Mouse (Mus musculus) heart, embryonic 16.5 days (tissue): ENCODE data around the gene Fbxl8. TPM values are rescaled to one million over a fixed set of nuclear protein-coding genes. Genes with fewer than 3 reads are reported as not detected.

ENCODE experiments used
- ATAC-seq: fragments of 200-750 bp; cut with Nextera tagmentation; replicated peaks from 2 replicates; pipeline ENCODE4 v1.8.0; 2017; ENCODE audit warnings: moderate number of reproducible peaks; ENCODE audit not compliant: insufficient read depth, low FRiP score; ENCODE audit errors: extremely low read depth
- H3K27ac ChIP-seq: fragments of 300-500 bp; sonication (generic); 2 replicates; pipeline ENCODE4 v1.5.1; 2014; ENCODE audit warnings: mild to moderate bottlenecking, low read length, control low read depth, moderate library complexity
- H3K27me3 ChIP-seq: fragments of 300-500 bp; sonication (generic); 2 replicates; pipeline ENCODE4 v1.6.1; 2014; ENCODE audit warnings: low read length, mixed read lengths; ENCODE audit not compliant: control insufficient read depth, insufficient read depth
- H3K36me3 ChIP-seq: fragments of 300-500 bp; sonication (generic); 2 replicates; pipeline ENCODE4 v1.6.1; 2014; ENCODE audit not compliant: control insufficient read depth, insufficient read depth
- H3K4me1 ChIP-seq: fragments of 300-500 bp; sonication (generic); 2 replicates; pipeline ENCODE4 v1.6.1; 2014; ENCODE audit warnings: low read length, mixed read lengths; ENCODE audit not compliant: control insufficient read depth, insufficient read depth
- H3K4me2 ChIP-seq: fragments of 300-500 bp; sonication (generic); 2 replicates; pipeline ENCODE4 v1.6.1; 2014; ENCODE audit warnings: low read depth, mild to moderate bottlenecking, control low read depth, low read length
- H3K4me3 ChIP-seq: fragments of 300-500 bp; sonication (generic); 2 replicates; pipeline ENCODE4 v1.5.1; 2014; ENCODE audit warnings: mild to moderate bottlenecking, control low read depth, low read length
- H3K9ac ChIP-seq: fragments of 300-500 bp; sonication (generic); 2 replicates; pipeline ENCODE4 v1.6.1; 2014; ENCODE audit warnings: low read length, control low read depth
- H3K9me3 ChIP-seq: fragments of 300-500 bp; sonication (generic); replicated peaks from 2 replicates; pipeline ENCODE4 v1.6.1; 2016; ENCODE audit warnings: low read length; ENCODE audit not compliant: control insufficient read depth
- WGBS: fragments of 180-500 bp; shearing (Covaris S2); extraction: QIAGEN DNeasy Blood & Tissue Kit; methylation state at CpG from one replicate; pipeline ENCODE4 v1.1.7; 2014; 5-methylcytosine and 5-hydroxymethylcytosine counted together
- polyA plus RNA-seq: library from polyadenylated mRNA; unstranded; fragments of >200 nt; fragmentation: Nextera tagmentation; extraction: Ambion mirVana; gene quantifications from 2 replicates; pipeline ENCODE4 v1.2.1, GENCODE M21; 2015

Fbxl8 gene
- polyA plus RNA-seq, 1 experiment from 2014 or later: 5.0 TPM

- Histone ChIP-seq H3K4me3 (peak within 1 kb of the TSS; percentile 51), H3K36me3 (peaks cover 32% of the 10 kb centered on the region), H3K9me3 (no peaks in the 10 kb centered on the region), H3K27me3 (no peaks in the 10 kb centered on the region), H3K4me2 (peak within 1 kb of the TSS; percentile 79), H3K4me1 (peaks cover 32% of the 10 kb centered on the region), H3K9ac (peak within 1 kb of the TSS; percentile 74), H3K27ac (peak within 1 kb of the TSS; percentile 77)
- peak; percentile 49 for ATAC-seq
- 9% methylated on average over 27 of the region's 30 CpGs for WGBS
Observed at GRCm38 (mm10) chr8:105305211-105306145, 41.0 kb downstream of the Fbxl8 start, which contains the start of gene Elmo3. Elmo3 (plus strand) TSS chr8:105305601.

DNA sequence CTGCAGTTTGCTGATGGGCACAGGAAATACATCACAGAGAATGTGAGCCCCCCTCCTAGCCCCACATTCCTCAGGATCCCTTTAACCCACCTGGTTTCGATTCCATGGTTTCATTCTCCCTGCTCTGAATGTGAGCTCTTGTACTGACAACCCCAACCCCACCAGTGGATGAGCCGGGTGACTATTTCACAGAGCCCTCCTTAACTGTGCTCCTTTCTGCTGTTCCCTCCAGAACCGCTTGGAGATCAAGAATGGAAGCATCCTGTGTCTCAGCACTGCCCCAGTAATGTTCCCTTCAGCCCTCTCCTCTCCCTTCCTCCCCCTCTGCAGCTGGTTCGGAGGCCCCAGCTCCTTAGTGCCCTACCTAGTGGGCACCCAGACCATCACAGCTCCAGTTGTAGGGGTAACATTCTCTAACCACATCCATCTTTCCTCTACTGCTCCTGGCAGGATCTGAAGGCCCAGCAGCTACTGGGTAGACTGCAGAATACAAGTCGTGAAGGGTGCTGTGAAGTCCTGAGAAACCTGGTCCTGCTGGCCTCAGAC lies 41.8 kb downstream of the Fbxl8 start:
- WGBS: 37% methylated on average over 5 of the region's 5 CpGs
- peak overlapping the region; percentile 74 for H3K9ac ChIP-seq
- peaks cover 24% of the 10 kb centered on the region for H3K36me3 ChIP-seq

GRCm38 (mm10) chr8:105307670-105308069 lies 43.2 kb downstream of the Fbxl8 start:
- no peaks in the 10 kb centered on the region for H3K27me3 ChIP-seq
- no peak overlapping the region for H3K4me3 ChIP-seq
- H3K4me1 ChIP-seq: peaks cover 32% of the 10 kb centered on the region
- no peak overlapping the region for H3K9ac ChIP-seq
- no peak overlapping the region for H3K27ac ChIP-seq
- WGBS: 97% methylated on average over 13 of the region's 13 CpGs
- peaks cover 17% of the 10 kb centered on the region for H3K36me3 ChIP-seq
- no peak for ATAC-seq
- H3K4me2 ChIP-seq: no peak overlapping the region
- no peaks in the 10 kb centered on the region for H3K9me3 ChIP-seq

More for the DNA sequence above, 41.8 kb downstream of the Fbxl8 start:
- H3K4me1 ChIP-seq: peaks cover 32% of the 10 kb centered on the region
- H3K27me3 ChIP-seq: no peaks in the 10 kb centered on the region
- H3K4me3 ChIP-seq: peak overlapping the region; percentile 51
- no peak; the same call in 1 of the 2 replicates for ATAC-seq
- peak overlapping the region; percentile 79 for H3K4me2 ChIP-seq
- H3K9me3 ChIP-seq: no peaks in the 10 kb centered on the region
- H3K27ac ChIP-seq: peak overlapping the region; percentile 27; the same call in 1 of the 2 replicates

- no peak overlapping the region for H3K27ac ChIP-seq
- no peaks in the 10 kb centered on the region for H3K27me3 ChIP-seq
- no peak for ATAC-seq
- no peak overlapping the region for H3K4me2 ChIP-seq
- peaks cover 13% of the 10 kb centered on the region for H3K36me3 ChIP-seq
- WGBS: 94% methylated on average over 10 of the region's 10 CpGs
- no peak overlapping the region for H3K9ac ChIP-seq
- no peaks in the 10 kb centered on the region for H3K9me3 ChIP-seq
- no peak overlapping the region for H3K4me3 ChIP-seq
- peaks cover 37% of the 10 kb centered on the region for H3K4me1 ChIP-seq
Observed at GRCm38 (mm10) chr8:105308428-105308827, 44.0 kb downstream of the Fbxl8 start.

- peaks cover 38% of the 10 kb centered on the region for H3K4me1 ChIP-seq
- no peak for ATAC-seq
- H3K9me3 ChIP-seq: no peaks in the 10 kb centered on the region
- H3K27ac ChIP-seq: no peak overlapping the region
- no peak overlapping the region for H3K4me2 ChIP-seq
- 79% methylated on average over 15 of the region's 15 CpGs for WGBS
- no peaks in the 10 kb centered on the region for H3K27me3 ChIP-seq
- H3K36me3 ChIP-seq: peaks cover 10% of the 10 kb centered on the region
- H3K4me3 ChIP-seq: no peak overlapping the region
- H3K9ac ChIP-seq: no peak overlapping the region
Observed at GRCm38 (mm10) chr8:105309142-105309847, 44.8 kb downstream of the Fbxl8 start.

DNA sequence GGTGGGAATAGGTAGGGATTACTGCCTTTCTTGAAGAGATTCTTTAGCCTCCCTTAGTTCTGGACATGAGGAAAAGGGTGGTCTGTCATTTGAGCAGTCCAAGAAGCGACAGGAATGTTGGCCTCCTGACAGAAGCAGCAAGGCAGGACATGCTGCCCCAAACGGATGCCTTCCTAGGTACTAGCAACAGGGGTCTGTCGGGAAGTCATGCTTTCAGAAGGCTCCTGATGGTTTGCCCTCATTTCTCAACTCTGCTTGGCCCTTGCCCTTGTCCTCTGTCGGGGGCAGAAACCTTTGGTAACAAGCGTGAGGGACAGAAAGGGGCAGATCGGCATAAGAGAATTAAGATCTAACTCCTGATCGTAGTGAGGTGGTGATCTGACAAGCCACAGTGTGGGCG lies 45.7 kb downstream of the Fbxl8 start:
- Histone ChIP-seq H3K4me1 (peaks cover 34% of the 10 kb centered on the region), H3K27ac (no peak overlapping the region), H3K36me3 (peaks cover 11% of the 10 kb centered on the region), H3K9ac (no peak overlapping the region), H3K4me2 (no peak overlapping the region), H3K27me3 (no peaks in the 10 kb centered on the region), H3K9me3 (no peaks in the 10 kb centered on the region), H3K4me3 (no peak overlapping the region)
- 80% methylated on average over 8 of the region's 8 CpGs for WGBS
- no peak for ATAC-seq

DNA sequence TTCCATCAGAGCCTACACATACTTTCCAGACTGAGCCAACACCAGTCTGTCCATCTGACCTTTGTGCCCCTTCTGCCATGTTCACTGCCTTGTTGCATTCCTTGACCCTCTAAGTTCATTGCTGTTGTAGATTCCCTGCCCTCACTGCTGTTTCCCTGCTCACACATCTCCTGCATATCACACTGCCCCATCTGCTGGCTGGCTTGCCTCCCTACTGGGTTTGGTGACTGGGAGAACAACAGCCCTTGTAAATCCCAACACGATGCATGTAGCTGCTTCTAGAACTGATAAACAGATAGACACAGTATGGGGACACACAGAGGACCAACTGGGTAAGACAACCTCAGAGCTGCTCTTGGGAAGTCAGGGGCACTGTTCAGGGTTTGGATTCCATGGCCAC lies 47.3 kb downstream of the Fbxl8 start:
- ATAC-seq: no peak
- H3K4me1 ChIP-seq: peaks cover 24% of the 10 kb centered on the region
- H3K4me2 ChIP-seq: no peak overlapping the region
- H3K9me3 ChIP-seq: no peaks in the 10 kb centered on the region
- WGBS: 83% methylated on average over 1 of the region's 1 CpGs
- H3K27me3 ChIP-seq: no peaks in the 10 kb centered on the region
- no peak overlapping the region for H3K9ac ChIP-seq
- H3K36me3 ChIP-seq: peaks cover 11% of the 10 kb centered on the region
- H3K4me3 ChIP-seq: no peak overlapping the region
- no peak overlapping the region for H3K27ac ChIP-seq

DNA sequence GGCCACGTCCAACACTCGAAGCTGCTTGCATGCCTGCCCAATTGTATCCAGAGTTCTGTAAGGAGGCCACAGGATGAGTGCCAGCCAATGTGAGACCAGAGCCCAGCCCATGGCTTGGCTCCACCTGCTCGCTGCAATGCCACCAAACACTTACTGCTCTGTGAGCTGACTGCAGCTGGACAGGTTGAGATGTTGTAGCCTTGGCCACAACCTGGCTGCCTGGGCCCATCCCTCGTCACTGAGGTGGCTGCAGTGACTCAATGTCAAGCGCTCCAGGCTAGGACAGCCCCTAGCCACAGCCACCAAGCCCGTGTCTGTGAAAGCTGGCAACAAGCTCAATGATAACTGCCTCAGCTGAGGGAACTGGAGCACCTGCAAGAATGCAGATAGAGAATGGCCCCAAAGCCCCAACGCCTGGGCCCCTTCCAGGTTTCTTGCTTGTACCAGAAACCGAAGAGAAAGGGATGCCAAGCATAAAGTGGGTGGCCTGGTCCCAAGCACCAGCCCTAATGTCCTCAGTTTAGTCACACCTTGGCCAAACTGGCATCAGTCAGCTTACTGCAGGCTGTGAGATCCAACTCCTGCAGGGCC lies 48.5 kb downstream of the Fbxl8 start:
- no peaks in the 10 kb centered on the region for H3K27me3 ChIP-seq
- no peak overlapping the region for H3K4me3 ChIP-seq
- no peak overlapping the region for H3K4me2 ChIP-seq
- 67% methylated on average over 8 of the region's 8 CpGs for WGBS
- peaks cover 9% of the 10 kb centered on the region for H3K36me3 ChIP-seq
- H3K27ac ChIP-seq: 0 out of 2 replicates have a peak overlapping the region, but pooled peaks have one; percentile 32
- H3K9ac ChIP-seq: no peak overlapping the region
- H3K4me1 ChIP-seq: peaks cover 26% of the 10 kb centered on the region
- ATAC-seq: no peak
- no peaks in the 10 kb centered on the region for H3K9me3 ChIP-seq
